Mouse (Mus musculus) activated CD4-positive, CD25-positive, alpha-beta regulatory T cell, adult 4 months (primary cell): ENCODE measurements around the gene Grin2a. TPM values are rescaled to one million over a fixed set of nuclear protein-coding genes. Genes with fewer than 3 reads are reported as not detected.

Source experiments
- ATAC-seq: one replicate; pipeline ENCODE4 v1.8.0; 2017
- polyA plus RNA-seq, 2 experiments: library from polyadenylated mRNA; unstranded; fragments of 100-300 nt; shearing (Covaris generic); gene quantifications; one replicate each; pipeline ENCODE4 v1.2.1; 2017

Grin2a gene
- polyA plus RNA-seq, 2 experiments from 2014 or later: not detected

DNA sequence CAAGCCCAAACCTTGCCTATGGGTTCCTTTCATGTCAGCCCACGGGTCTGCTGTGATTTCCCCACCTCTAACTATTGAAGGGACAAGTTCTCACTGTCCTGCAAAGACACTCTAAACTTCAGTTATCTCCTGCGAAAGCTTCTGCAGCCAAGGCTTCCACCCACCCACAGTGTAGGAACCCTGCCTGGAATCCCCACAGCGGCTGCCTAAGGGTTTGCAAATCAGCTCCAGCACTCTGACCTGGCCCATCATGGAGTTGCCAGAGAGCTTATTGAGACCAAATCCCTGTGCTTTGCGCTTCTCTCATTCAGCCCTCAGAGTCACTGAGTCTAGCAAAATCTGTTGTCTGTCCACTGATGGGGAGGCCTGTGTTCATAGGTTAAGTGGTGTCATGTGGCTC lies 130.3 kb downstream of the Grin2a start:
- no peak for ATAC-seq

- no peak for ATAC-seq
Measured at GRCm38 (mm10) chr16:9857758-9858157, 137.6 kb downstream of the Grin2a start.

- no peak for ATAC-seq
Measured at GRCm38 (mm10) chr16:9851265-9851988, 143.9 kb downstream of the Grin2a start.

GRCm38 (mm10) chr16:9841496-9841895 lies 153.9 kb downstream of the Grin2a start:
- ATAC-seq: no peak

- ATAC-seq: no peak
Measured at GRCm38 (mm10) chr16:9836542-9836941, 158.8 kb downstream of the Grin2a start.

- ATAC-seq: no peak
Measured at GRCm38 (mm10) chr16:9834236-9834635, 161.1 kb downstream of the Grin2a start.

DNA sequence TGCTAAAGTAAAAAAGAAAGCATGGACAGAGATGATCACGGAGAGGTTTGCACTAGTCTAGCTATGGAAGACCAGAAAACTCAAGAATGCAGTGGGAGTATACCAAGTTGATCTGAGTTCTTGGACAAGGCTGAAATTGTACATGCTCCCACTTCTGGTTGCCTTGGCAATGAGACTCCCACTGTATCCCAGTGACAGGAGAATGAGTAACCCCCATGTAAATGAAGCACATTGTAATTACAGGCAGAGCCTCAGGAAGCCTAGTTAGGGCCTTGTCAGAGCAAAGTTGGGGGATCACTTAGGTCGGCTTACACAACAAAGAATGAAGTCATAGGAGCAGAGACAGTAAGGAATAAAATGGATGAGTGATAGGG lies 170.3 kb downstream of the Grin2a start:
- ATAC-seq: no peak

DNA sequence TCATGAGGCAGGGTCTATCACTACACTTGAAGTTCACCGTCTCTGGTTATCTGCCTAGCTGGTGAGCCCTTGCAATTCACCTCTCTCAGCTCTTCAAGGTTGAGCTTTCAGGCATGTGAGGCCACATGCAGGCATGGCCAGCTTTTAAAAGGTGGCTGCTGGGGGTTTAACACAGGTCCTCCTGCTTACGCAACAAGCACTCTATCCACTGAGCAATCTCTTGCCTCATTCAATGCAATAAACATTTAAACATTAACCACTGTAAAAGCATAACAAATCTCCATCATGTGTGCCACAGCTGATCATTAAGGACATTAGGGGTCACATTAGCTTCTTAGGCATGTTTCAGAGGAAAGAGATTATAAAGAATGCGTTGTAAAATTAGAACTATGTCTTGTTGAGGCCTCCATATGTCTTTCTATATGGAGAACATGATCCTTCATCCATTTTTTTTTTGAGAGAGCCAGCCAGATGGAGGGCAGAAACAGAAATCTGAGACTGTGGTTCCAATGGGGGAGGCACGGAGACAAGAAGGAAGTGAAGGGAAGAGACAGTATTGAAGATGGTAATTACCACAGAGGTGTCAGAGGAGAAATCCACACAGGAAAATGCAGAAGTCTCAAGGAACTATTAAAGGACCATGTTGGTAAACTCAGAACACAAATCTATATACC lies 170.8 kb downstream of the Grin2a start:
- ATAC-seq: no peak

GRCm38 (mm10) chr16:9823686-9824085 lies 171.7 kb downstream of the Grin2a start:
- ATAC-seq: no peak

GRCm38 (mm10) chr16:9819508-9819907 lies 175.9 kb downstream of the Grin2a start:
- ATAC-seq: no peak

DNA sequence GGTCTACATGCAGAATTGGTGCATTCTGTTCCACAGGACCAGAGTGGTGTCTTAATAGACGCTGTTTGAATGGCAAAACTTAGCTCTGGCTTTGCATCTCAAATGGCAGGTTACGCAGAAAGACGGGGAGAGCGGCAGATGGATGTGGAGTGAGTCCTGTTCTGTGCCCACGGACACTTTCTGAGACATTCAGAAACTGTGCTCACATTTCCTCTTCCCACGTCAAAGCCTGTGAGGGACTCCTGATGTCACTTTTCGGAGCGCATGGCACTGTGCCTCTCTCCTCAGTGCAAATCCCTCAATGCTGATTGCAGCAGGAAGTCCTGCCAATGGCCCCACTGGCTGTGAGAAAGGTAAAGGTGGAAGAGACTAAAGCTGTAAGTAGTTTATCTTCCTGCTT lies 194.0 kb downstream of the Grin2a start:
- ATAC-seq: no peak

GRCm38 (mm10) chr16:9800221-9800620 lies 195.1 kb downstream of the Grin2a start:
- no peak for ATAC-seq

DNA sequence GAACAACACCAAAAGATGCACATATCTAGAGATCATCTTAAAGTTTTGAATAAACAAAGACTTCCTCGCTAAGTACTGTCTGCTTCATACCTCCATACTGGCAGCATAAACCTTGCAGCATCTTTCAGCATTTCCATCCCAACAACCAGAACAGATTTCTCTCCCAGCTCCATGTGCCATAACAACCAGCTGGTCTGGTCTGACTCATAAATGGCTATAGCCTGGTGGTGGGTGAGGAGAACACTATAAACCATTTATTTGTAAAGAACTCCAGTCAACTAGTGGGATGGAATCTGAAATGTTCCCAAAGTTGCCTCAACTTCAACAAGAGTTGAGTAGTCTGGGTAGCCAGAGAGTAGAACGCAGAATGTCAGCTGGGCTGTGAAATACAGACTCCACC lies 202.4 kb downstream of the Grin2a start:
- no peak for ATAC-seq

- no peak for ATAC-seq
Measured at GRCm38 (mm10) chr16:9786261-9786660, 209.1 kb downstream of the Grin2a start.

GRCm38 (mm10) chr16:9785821-9786220 lies 209.5 kb downstream of the Grin2a start:
- ATAC-seq: no peak

GRCm38 (mm10) chr16:9768981-9769380 lies 226.4 kb downstream of the Grin2a start:
- no peak for ATAC-seq

DNA sequence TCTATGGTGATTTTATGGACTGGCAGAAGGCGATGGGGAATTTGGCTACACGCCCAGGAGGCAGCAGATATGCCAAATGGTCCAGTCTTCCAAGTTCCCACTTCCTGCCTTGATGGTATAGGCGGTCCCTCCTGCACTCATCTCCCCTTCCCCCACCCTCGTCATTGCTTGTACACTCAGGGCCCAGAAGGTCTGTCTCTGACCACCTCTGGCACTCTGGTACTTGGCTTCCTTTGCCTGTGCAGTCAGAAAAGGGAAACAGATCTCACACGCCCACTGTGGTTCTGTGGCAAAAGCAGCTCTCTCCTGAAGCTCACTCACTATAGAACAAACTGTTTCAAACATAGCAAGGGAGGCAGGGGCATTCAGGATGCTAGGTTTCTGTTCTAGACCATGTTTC lies 227.0 kb downstream of the Grin2a start:
- no peak for ATAC-seq

DNA sequence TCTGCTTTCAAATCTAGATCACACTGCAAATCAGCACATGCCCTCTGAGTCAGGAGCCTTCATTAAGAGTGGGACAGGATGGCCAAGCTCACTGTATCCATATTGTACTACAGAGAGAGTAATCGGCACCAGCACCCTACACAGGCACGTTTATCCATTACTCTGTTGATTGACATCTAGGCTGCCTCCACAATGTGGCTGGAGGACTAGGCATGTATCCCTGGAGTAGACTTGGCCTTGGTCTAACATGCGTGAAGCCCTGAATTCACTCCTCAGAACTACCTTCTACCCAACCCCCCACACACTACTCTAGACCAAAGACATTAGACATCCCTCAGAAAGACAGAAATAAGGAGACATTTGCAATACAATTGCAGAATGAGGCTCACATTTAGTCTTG lies 227.4 kb downstream of the Grin2a start:
- ATAC-seq: no peak

- ATAC-seq: no peak
Measured at GRCm38 (mm10) chr16:9764086-9764485, 231.3 kb downstream of the Grin2a start.

GRCm38 (mm10) chr16:9760347-9760746 lies 235.0 kb downstream of the Grin2a start:
- no peak for ATAC-seq

GRCm38 (mm10) chr16:9756849-9757248 lies 238.5 kb downstream of the Grin2a start:
- no peak for ATAC-seq

GRCm38 (mm10) chr16:9754061-9754460 lies 241.3 kb downstream of the Grin2a start:
- no peak for ATAC-seq

- no peak for ATAC-seq
Measured at GRCm38 (mm10) chr16:9753045-9753444, 242.3 kb downstream of the Grin2a start.

DNA sequence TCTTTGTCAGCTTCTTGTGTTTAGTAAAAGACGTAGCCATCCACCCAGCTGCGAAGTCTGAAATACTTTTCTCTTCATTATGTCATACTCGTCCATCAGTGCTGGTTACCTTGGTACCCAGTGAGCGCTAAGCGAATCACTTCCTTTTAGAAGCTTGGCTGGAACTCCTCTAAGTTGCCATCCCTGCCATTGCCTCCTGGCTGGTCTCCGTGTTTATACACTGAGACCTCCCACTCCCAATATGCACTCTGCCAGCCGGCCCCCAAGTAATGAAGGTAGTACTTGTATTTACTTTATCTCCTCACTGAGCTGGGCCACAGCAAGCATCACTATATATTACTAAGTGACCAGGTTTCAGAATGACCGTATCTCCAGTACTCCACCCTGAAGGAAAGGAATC lies 242.8 kb downstream of the Grin2a start:
- no peak for ATAC-seq
